Mouse (Mus musculus): ENCODE data around the gene Dnah9. TPM values are rescaled to one million over a fixed set of nuclear protein-coding genes. Genes with fewer than 3 reads are reported as not detected.

The Dnah9 gene
- total and polyA plus RNA-seq, 3 experiments, result 0.01 TPM; not detected in 2

GRCm38 (mm10) chr11:65820877-65821276, 347.5 kb downstream of the Dnah9 start:
- no peaks in the 10 kb centered on the region; a peak in 1 of 4 replicates for H3K4me1 ChIP-seq (ENCODE audit: control insufficient read depth in 1 of 2, insufficient read depth in 2 of 2, low read length in 2 of 2)
- no peak overlapping the region for H3K9ac ChIP-seq (ENCODE audit: control insufficient read depth, low read depth, low read length, poor library complexity, severe bottlenecking)
- DNase-seq (ENCODE audit: low read depth, low spot score), result peak; percentile 30
- H3K4me3 ChIP-seq (ENCODE audit: control insufficient read depth in 1 of 2, insufficient read depth in 1 of 2, low read depth in 2 of 2, low read length in 2 of 2), result no peak overlapping the region
- no peaks in the 10 kb centered on the region for H3K27me3 ChIP-seq (ENCODE audit: control insufficient read depth in 1 of 2, insufficient read depth in 2 of 2, low read length in 2 of 2)
- H3K79me2 ChIP-seq (ENCODE audit: control insufficient read depth, insufficient read depth, low read length, poor library complexity), result no peaks in the 10 kb centered on the region
- H3K9me3 ChIP-seq (replicated peaks; ENCODE audit: insufficient read depth, low read length), result no peaks in the 10 kb centered on the region
- TF ChIP-seq SIN3A (IDR thresholded peaks at IDR 0.05; ENCODE audit: low read length) (no peak), CTCF (IDR thresholded peaks at IDR 0.05 in 2 of 3, conservative IDR thresholded peaks at IDR 0.05 in 1 of 3; ENCODE audit: control insufficient read depth in 1 of 3, insufficient read depth in 1 of 3, low read depth in 2 of 3, low read length in 3 of 3, poor library complexity in 1 of 3, severe bottlenecking in 1 of 3) (peak in 2 of 3 experiments; percentile 29 to 44; a peak in 4 of 6 replicates), SMC3 (IDR thresholded peaks at IDR 0.05; ENCODE audit: low read depth, low read length) (peak; percentile 35)
- no peak overlapping the region for H3K27ac ChIP-seq (ENCODE audit: control insufficient read depth, low read depth, low read length)
- peaks cover 0 to 23% of the 10 kb centered on the region in 2 experiments; a peak in 2 of 4 replicates for H3K36me3 ChIP-seq (ENCODE audit: control insufficient read depth in 1 of 2, insufficient read depth in 2 of 2, low read length in 2 of 2)

- H3K79me2 ChIP-seq (ENCODE audit: control insufficient read depth, insufficient read depth, low read length, poor library complexity), result no peaks in the 10 kb centered on the region
- no peaks in the 10 kb centered on the region for H3K27me3 ChIP-seq (ENCODE audit: control insufficient read depth in 1 of 2, insufficient read depth in 2 of 2, low read length in 2 of 2)
- no peaks in the 10 kb centered on the region for H3K9me3 ChIP-seq (replicated peaks; ENCODE audit: insufficient read depth, low read length)
- no peaks in the 10 kb centered on the region; a peak in 1 of 4 replicates for H3K4me1 ChIP-seq (ENCODE audit: control insufficient read depth in 1 of 2, insufficient read depth in 2 of 2, low read length in 2 of 2)
- peaks cover 0 to 25% of the 10 kb centered on the region in 2 experiments; a peak in 2 of 4 replicates for H3K36me3 ChIP-seq (ENCODE audit: control insufficient read depth in 1 of 2, insufficient read depth in 2 of 2, low read length in 2 of 2)
- no peak overlapping the region for H3K4me3 ChIP-seq (ENCODE audit: control insufficient read depth in 1 of 2, insufficient read depth in 1 of 2, low read depth in 2 of 2, low read length in 2 of 2)
- no peak overlapping the region for H3K9ac ChIP-seq (ENCODE audit: control insufficient read depth, low read depth, low read length, poor library complexity, severe bottlenecking)
- no peak for TF ChIP-seq POLR2AphosphoS5 (IDR thresholded peaks at IDR 0.05; ENCODE audit: borderline replicate concordance, low read depth, low read length)
- no peak for TF ChIP-seq E2F4 (IDR thresholded peaks at IDR 0.05; ENCODE audit: borderline replicate concordance, low read depth, low read length)
- TF ChIP-seq HCFC1 (IDR thresholded peaks at IDR 0.05; ENCODE audit: low read depth, low read length), result no peak
- no peak for TF ChIP-seq CHD1 (IDR thresholded peaks at IDR 0.05; ENCODE audit: low read depth, low read length)
- no peak for TF ChIP-seq UBTF (IDR thresholded peaks at IDR 0.05; ENCODE audit: borderline replicate concordance, insufficient read depth, low read depth, low read length)
- TF ChIP-seq MYB (IDR thresholded peaks at IDR 0.05; ENCODE audit: low read depth, low read length), result no peak
- no peak for TF ChIP-seq NRF1 (IDR thresholded peaks at IDR 0.05; ENCODE audit: insufficient read depth, low read depth, low read length, poor library complexity, severe bottlenecking)
- no peak for TF ChIP-seq POLR2A (IDR thresholded peaks at IDR 0.05; ENCODE audit: control insufficient read depth in 1 of 2, insufficient read depth in 1 of 2, low read depth in 1 of 2, low read length in 2 of 2, poor library complexity in 1 of 2)
- TF ChIP-seq MAX (IDR thresholded peaks at IDR 0.05; ENCODE audit: low read length), result no peak
- TF ChIP-seq SMC3 (IDR thresholded peaks at IDR 0.05; ENCODE audit: low read depth, low read length), result no peak
- no peak for DNase-seq (ENCODE audit: low read depth, low spot score)
- H3K27ac ChIP-seq (ENCODE audit: control insufficient read depth, low read depth, low read length), result no peak overlapping the region
These were observed 348.1 kb downstream of the Dnah9 start for GRCm38 (mm10) chr11:65820280-65820679.

- H3K9ac ChIP-seq (ENCODE audit: control insufficient read depth, low read depth, low read length, poor library complexity, severe bottlenecking), result no peak overlapping the region
- peaks cover 0 to 21% of the 10 kb centered on the region in 2 experiments; a peak in 2 of 4 replicates for H3K36me3 ChIP-seq (ENCODE audit: control insufficient read depth in 1 of 2, insufficient read depth in 2 of 2, low read length in 2 of 2)
- no peaks in the 10 kb centered on the region for H3K9me3 ChIP-seq (replicated peaks; ENCODE audit: insufficient read depth, low read length)
- H3K27ac ChIP-seq (ENCODE audit: control insufficient read depth, low read depth, low read length), result no peak overlapping the region
- no peaks in the 10 kb centered on the region for H3K79me2 ChIP-seq (ENCODE audit: control insufficient read depth, insufficient read depth, low read length, poor library complexity)
- no peaks in the 10 kb centered on the region; a peak in 1 of 4 replicates for H3K4me1 ChIP-seq (ENCODE audit: control insufficient read depth in 1 of 2, insufficient read depth in 2 of 2, low read length in 2 of 2)
- no peak overlapping the region for H3K4me3 ChIP-seq (ENCODE audit: control insufficient read depth in 1 of 2, insufficient read depth in 1 of 2, low read depth in 2 of 2, low read length in 2 of 2)
- no peaks in the 10 kb centered on the region for H3K27me3 ChIP-seq (ENCODE audit: control insufficient read depth in 1 of 2, insufficient read depth in 2 of 2, low read length in 2 of 2)
- DNase-seq (ENCODE audit: low read depth, low spot score), result no peak
- TF ChIP-seq ELF1 (IDR thresholded peaks at IDR 0.05; ENCODE audit: low read depth, low read length), result no peak
- TF ChIP-seq USF1 (IDR thresholded peaks at IDR 0.05; ENCODE audit: low read depth, low read length), result no peak
- no peak for TF ChIP-seq USF2 (IDR thresholded peaks at IDR 0.05; ENCODE audit: borderline replicate concordance in 1 of 2, insufficient read depth in 1 of 2, low read depth in 1 of 2, low read length in 2 of 2)
- no peak for TF ChIP-seq E2F4 (IDR thresholded peaks at IDR 0.05; ENCODE audit: borderline replicate concordance, low read depth, low read length)
- TF ChIP-seq GABPA (IDR thresholded peaks at IDR 0.05; ENCODE audit: low read depth, low read length), result no peak
- no peak for TF ChIP-seq MEF2A (IDR thresholded peaks at IDR 0.05; ENCODE audit: extremely low read depth, insufficient replicate concordance, low read depth, low read length, poor library complexity, severe bottlenecking)
- TF ChIP-seq MAX (IDR thresholded peaks at IDR 0.05; ENCODE audit: low read length), result no peak
- TF ChIP-seq ZKSCAN1 (IDR thresholded peaks at IDR 0.05; ENCODE audit: low read depth, low read length), result no peak
- TF ChIP-seq POLR2A (IDR thresholded peaks at IDR 0.05; ENCODE audit: control insufficient read depth in 1 of 2, insufficient read depth in 1 of 2, low read depth in 1 of 2, low read length in 2 of 2, poor library complexity in 1 of 2), result no peak
- no peak for TF ChIP-seq TCF12 (IDR thresholded peaks at IDR 0.05; ENCODE audit: low read depth, low read length)
- TF ChIP-seq TBP (IDR thresholded peaks at IDR 0.05; ENCODE audit: low read depth, low read length), result no peak
- no peak for TF ChIP-seq RCOR1 (IDR thresholded peaks at IDR 0.05; ENCODE audit: low read depth, low read length)
- no peak for TF ChIP-seq MXI1 (IDR thresholded peaks at IDR 0.05; ENCODE audit: low read depth, low read length)
- no peak for TF ChIP-seq TAL1 (IDR thresholded peaks at IDR 0.05; ENCODE audit: low read length)
- no peak for TF ChIP-seq MYB (IDR thresholded peaks at IDR 0.05; ENCODE audit: low read depth, low read length)
- TF ChIP-seq BHLHE40 (IDR thresholded peaks at IDR 0.05; ENCODE audit: borderline replicate concordance, low read depth, low read length), result no peak
These were observed 350.2 kb downstream of the Dnah9 start for GRCm38 (mm10) chr11:65818193-65818592.
